Mouse (Mus musculus) gastrocnemius, postnatal 4 days (tissue): ENCODE data around the gene Cbr2. TPM values are rescaled to one million over a fixed set of nuclear protein-coding genes. Genes with fewer than 3 reads are reported as not detected.

Experiments
- DNase-seq, 2 experiments: peaks; one replicate each; pipeline ENCODE4 v3.0.0; 2021 to 2022; ENCODE audit warnings: low spot score in 2 of 2, mixed read lengths in 2 of 2
- total RNA-seq, 2 experiments: library from RNA; stranded (reverse); gene quantifications; 2 replicates each; pipeline ENCODE4 v1.2.3; 2021

Cbr2 gene
- total RNA-seq, 2 experiments from 2014 or later: 9.5 to 10.4 TPM

DNA sequence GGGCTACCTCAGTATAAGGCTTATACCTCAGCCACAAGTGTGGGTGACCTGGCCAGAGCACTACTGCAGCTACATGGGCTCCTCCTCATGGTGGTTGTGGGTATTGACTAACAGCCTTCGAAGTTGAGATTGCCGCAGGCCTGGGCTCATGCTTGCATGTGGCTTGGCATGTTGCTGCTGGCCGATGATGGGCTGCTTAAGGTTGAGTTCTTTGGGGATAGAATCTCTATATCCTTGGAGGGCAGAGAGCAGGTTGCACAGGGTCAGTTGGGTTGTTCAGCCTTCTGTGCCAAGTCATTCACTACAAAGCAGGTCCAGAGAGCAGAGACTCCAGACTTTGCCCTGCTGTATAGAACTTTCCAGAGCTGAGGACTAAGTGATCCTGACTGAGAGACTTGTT lies 52.0 kb downstream of the Cbr2 start:
- DNase-seq: no peak

Other genes with a start within 250 kb of the Cbr2 start
- 100 to 1,000 TPM; 116 to 122 TPM for gene Mrpl12, start 247.5 kb downstream of the Cbr2 start, total RNA-seq
- 10 to 100 TPM; 19.6 to 20.0 TPM for gene Slc25a10, start 240.3 kb downstream of the Cbr2 start, total RNA-seq
- under 1 TPM in 1 of 2 experiments, not detected in 1; 0.26 TPM for gene Gcgr, start 201.4 kb downstream of the Cbr2 start, total RNA-seq
- gene Mcrip1, start 182.4 kb downstream of the Cbr2 start, total RNA-seq: 10 to 100 TPM; 74.0 to 81.3 TPM
- gene Ppp1r27, start 181.0 kb downstream of the Cbr2 start, total RNA-seq: 10 to 100 TPM; 80.7 to 99.3 TPM
- gene P4hb, start 158.9 kb downstream of the Cbr2 start, total RNA-seq: 100 to 1,000 TPM; 527 to 538 TPM
- gene Arhgdia, start 150.5 kb downstream of the Cbr2 start, total RNA-seq: 100 to 1,000 TPM; 278 to 300 TPM
- gene Alyref, start 133.7 kb downstream of the Cbr2 start, total RNA-seq: 100 to 1,000 TPM; 112 to 113 TPM
- 10 to 100 TPM; 72.5 to 86.2 TPM for gene Anapc11, start 133.7 kb downstream of the Cbr2 start, total RNA-seq
- 1 to 10 TPM in 1 of 2 experiments, not detected in 1; 1.3 TPM for gene Npb, start 123.6 kb downstream of the Cbr2 start, total RNA-seq
- gene Pcyt2, start 114.2 kb downstream of the Cbr2 start, total RNA-seq: 10 to 100 TPM; 36.6 to 41.4 TPM
- gene Sirt7, start 106.9 kb downstream of the Cbr2 start, total RNA-seq: 10 to 100 TPM; 12.2 to 12.6 TPM
- gene Mafg, start 98.5 kb downstream of the Cbr2 start, total RNA-seq: 10 to 100 TPM; 36.7 to 42.6 TPM
- gene Pycr1, start 88.3 kb downstream of the Cbr2 start, total RNA-seq: 10 to 100 TPM; 27.6 to 29.0 TPM
- gene Myadml2, start 84.0 kb downstream of the Cbr2 start, total RNA-seq: 10 to 100 TPM; 81.2 to 83.4 TPM
- gene Notum, start 70.9 kb downstream of the Cbr2 start, total RNA-seq: 1 to 10 TPM; 1.2 to 1.7 TPM
- gene Aspscr1, start 59.1 kb downstream of the Cbr2 start, total RNA-seq: 10 to 100 TPM; 48.6 to 55.3 TPM
- gene Cenpx, start 18.4 kb downstream of the Cbr2 start, total RNA-seq: 10 to 100 TPM; 33.7 to 48.7 TPM
- gene Lrrc45, start 18.2 kb downstream of the Cbr2 start, total RNA-seq: 10 to 100 TPM; 16.0 to 21.0 TPM
- gene Rac3, start 10.6 kb downstream of the Cbr2 start, total RNA-seq: 1 to 10 TPM; 2.5 to 4.8 TPM
- 1 to 10 TPM; 4.8 to 5.3 TPM for gene Dcxr, start 4.8 kb downstream of the Cbr2 start, total RNA-seq
- 10 to 100 TPM; 26.7 to 27.1 TPM for gene Hmga1b, start 30.7 kb upstream of the Cbr2 start, total RNA-seq
- gene Rfng, start 52.1 kb upstream of the Cbr2 start, total RNA-seq: 10 to 100 TPM in 1 of 2 experiments, 1 to 10 TPM in 1; 8.3 to 10.9 TPM
- gene Gps1, start 52.2 kb upstream of the Cbr2 start, total RNA-seq: 10 to 100 TPM; 67.1 to 70.9 TPM
- 10 to 100 TPM; 37.8 TPM for gene Dus1l, start 64.3 kb upstream of the Cbr2 start, total RNA-seq
- gene Fasn, start 92.4 kb upstream of the Cbr2 start, total RNA-seq: 10 to 100 TPM; 48.6 to 49.9 TPM
- gene Ccdc57, start 200.8 kb upstream of the Cbr2 start, total RNA-seq: 1 to 10 TPM; 6.2 TPM
- 100 to 1,000 TPM; 151 to 160 TPM for gene Slc16a3, start 216.4 kb upstream of the Cbr2 start, total RNA-seq